Mouse (Mus musculus) heart, postnatal 36 days (tissue): ENCODE results near the gene Agl. TPM values are rescaled to one million over a fixed set of nuclear protein-coding genes. Genes with fewer than 3 reads are reported as not detected.

Experiments used
- DNase-seq, 2 experiments: peaks; one replicate each; pipeline ENCODE4 v3.0.0; 2021 to 2022
- intact Hi-C: fragments of 180-260 bp; cut with DNase I; formaldehyde crosslinking; loops from one replicate; pipeline ENCODE4 v1.15.1; 2025
- total RNA-seq, 2 experiments: library from RNA; stranded (reverse); gene quantifications; 2 replicates each; pipeline ENCODE4 v1.2.3; 2021

Gene Agl
- 100 to 1,000 TPM; 189 to 212 TPM for total RNA-seq

- DNase-seq = peak; percentile 96 to 97
- intact Hi-C loops = loop anchor here (1.0 to 10.0 kb wide), 3 partner anchors 24 to 781 kb away; partner anchors contain the start of genes 4930455H04Rik and Palmd
Observed at GRCm38 (mm10) chr3:116807811-116808506, at the start of gene Agl. Gene Agl, minus strand, starts transcription at chr3:116808166.

- intact Hi-C loops = no loop called here
Observed at GRCm38 (mm10) chr3:116857611-116858010, 49.6 kb upstream of the Agl start.

GRCm38 (mm10) chr3:116852421-116852820, 44.5 kb upstream of the Agl start:
- no peak for DNase-seq
- intact Hi-C loops = no loop called here

More at GRCm38 (mm10) chr3:116857611-116858010, 49.6 kb upstream of the Agl start:
- DNase-seq = no peak

- intact Hi-C loops = no loop called here
Observed at GRCm38 (mm10) chr3:116850376-116850775, 42.4 kb upstream of the Agl start.

GRCm38 (mm10) chr3:116848936-116849335, 41.0 kb upstream of the Agl start:
- intact Hi-C loops = no loop called here
- no peak for DNase-seq

More at GRCm38 (mm10) chr3:116850376-116850775, 42.4 kb upstream of the Agl start:
- DNase-seq = no peak

GRCm38 (mm10) chr3:116848099-116848498, 40.1 kb upstream of the Agl start:
- no peak for DNase-seq
- intact Hi-C loops = no loop called here

GRCm38 (mm10) chr3:116846084-116846483, 38.1 kb upstream of the Agl start:
- intact Hi-C loops = no loop called here
- no peak for DNase-seq

- no peak for DNase-seq
- intact Hi-C loops = no loop called here
Observed at GRCm38 (mm10) chr3:116844880-116845579, 37.1 kb upstream of the Agl start.

GRCm38 (mm10) chr3:116841311-116841710, 33.3 kb upstream of the Agl start:
- intact Hi-C loops = no loop called here
- DNase-seq = no peak

- intact Hi-C loops = loop anchor here (1.0 to 5.0 kb wide), 5 partner anchors 40 to 498 kb away; partner anchors contain the start of genes Rtca and Sass6
- no peak for DNase-seq
Observed at GRCm38 (mm10) chr3:116836681-116837475, 28.9 kb upstream of the Agl start.

- intact Hi-C loops = loop anchor here (1.0 to 5.0 kb wide), 5 partner anchors 39 to 497 kb away; partner anchors contain the start of genes Rtca and Sass6
- DNase-seq = peak; percentile 83 to 87
Observed at GRCm38 (mm10) chr3:116835770-116836680, 28.1 kb upstream of the Agl start.

GRCm38 (mm10) chr3:116835350-116835749, 27.4 kb upstream of the Agl start:
- intact Hi-C loops = loop anchor here (5.0 kb wide), 3 partner anchors 38 to 328 kb away; partner anchors contain the start of gene Rtca
- no peak for DNase-seq

GRCm38 (mm10) chr3:116834241-116834640, 26.3 kb upstream of the Agl start:
- intact Hi-C loops = no loop called here
- no peak for DNase-seq

- intact Hi-C loops = no loop called here
- DNase-seq = no peak
Observed at GRCm38 (mm10) chr3:116833491-116833890, 25.5 kb upstream of the Agl start.

- DNase-seq = no peak
- intact Hi-C loops = loop anchor here (1.0 kb wide), 1 partner anchor 24 kb away; the partner anchor contains the start of gene Agl
Observed at GRCm38 (mm10) chr3:116832526-116833310, 24.8 kb upstream of the Agl start.

GRCm38 (mm10) chr3:116831324-116831723, 23.4 kb upstream of the Agl start:
- DNase-seq = no peak
- intact Hi-C loops = no loop called here

GRCm38 (mm10) chr3:116829274-116829920, 21.4 kb upstream of the Agl start:
- DNase-seq = no peak
- intact Hi-C loops = no loop called here

GRCm38 (mm10) chr3:116826471-116827215, 18.7 kb upstream of the Agl start:
- no peak for DNase-seq
- intact Hi-C loops = no loop called here
